Mouse (Mus musculus) right cerebral cortex, adult 2 months (tissue): Measurements from ENCODE around the gene Pdia4.
"Not testable (repeated sequence)": the region's sequence is repeated elsewhere in the genome, so short reads cannot be mapped to it uniquely, and the experiment has no call there.

Experiments used
- DNase-seq, 2 experiments: peaks; one replicate each; pipeline ENCODE4 v3.0.0; 2021 to 2022; ENCODE audit warnings: low spot score in 2 of 2

Pdia4 gene

DNA sequence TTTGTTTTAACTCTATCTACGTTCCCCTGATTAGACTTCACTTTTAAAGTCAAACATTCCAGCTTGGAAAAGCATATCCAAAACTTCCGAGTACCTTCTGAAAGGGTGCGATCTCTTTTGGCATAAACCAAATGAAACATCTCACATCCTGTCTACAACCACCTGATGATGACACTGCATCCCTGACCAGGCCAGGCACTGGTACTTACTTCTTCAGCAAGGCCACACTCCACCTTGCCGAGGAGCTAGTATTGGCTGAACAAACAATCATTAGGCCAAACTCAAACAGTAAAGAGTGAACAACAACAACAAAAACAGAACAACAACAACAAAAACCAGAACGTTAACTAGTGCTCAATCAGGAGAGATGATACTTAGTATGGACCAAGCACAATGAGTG, 1.9 kb downstream of the Pdia4 start:
- DNase-seq = no peak

DNA sequence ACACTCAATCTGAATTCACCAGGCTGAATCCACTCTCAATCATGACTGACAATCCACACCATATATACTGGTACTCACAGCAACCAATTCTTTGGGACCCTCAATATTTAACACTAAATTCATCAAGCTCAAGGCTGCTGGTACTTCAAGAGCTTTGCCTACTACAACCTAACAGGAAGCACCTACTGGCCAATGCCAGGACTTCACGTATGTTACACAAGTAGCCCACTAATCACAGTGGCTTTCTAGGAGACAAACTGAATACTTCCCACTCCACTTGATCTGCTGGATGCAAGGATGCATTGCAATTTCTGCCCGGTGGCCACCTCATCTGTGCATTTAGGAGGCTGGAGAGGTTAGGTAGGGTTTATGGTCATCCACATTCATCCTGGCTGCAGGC, 3.0 kb downstream of the Pdia4 start:
- no peak for DNase-seq

DNA sequence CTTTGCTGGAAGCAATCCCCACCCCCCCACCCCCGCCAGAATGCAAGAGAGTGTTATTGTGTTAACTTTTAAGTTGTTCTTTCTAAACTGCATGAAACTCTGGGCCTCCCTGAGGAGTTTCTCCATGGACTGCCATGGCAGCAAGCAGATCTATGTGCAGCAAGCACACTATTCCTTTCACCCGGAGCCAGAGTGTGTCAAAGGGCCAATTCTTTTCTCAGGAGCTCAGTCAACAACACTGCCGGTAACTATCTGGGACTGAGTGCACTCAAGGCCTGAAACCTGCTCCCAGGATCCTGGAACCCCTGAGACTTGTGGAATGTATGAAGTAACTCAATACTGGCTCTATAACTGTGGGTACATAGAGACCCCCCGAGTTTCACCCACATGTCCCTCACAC, 4.2 kb downstream of the Pdia4 start:
- DNase-seq = no peak

DNA sequence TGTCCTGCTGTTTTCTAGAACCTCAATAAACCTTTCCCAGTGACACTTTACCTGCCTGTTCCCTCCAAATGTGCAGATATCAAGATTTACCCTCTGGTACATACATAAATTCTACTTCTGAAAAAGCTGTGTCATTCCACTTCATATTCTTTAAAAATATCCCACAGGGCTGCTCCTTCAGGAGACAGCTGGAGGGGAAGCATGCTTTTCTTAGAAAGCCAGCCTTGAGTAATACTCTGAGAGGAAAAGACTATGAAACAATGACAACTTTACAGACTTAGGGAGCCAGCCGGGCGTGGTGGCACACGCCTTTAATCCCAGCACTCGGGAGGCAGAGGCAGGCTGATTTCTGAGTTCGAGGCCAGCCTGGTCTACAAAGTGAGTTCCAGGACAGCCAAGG, 4.7 kb downstream of the Pdia4 start:
- peak in 1 of 2 experiments; percentile 31 for DNase-seq

DNA sequence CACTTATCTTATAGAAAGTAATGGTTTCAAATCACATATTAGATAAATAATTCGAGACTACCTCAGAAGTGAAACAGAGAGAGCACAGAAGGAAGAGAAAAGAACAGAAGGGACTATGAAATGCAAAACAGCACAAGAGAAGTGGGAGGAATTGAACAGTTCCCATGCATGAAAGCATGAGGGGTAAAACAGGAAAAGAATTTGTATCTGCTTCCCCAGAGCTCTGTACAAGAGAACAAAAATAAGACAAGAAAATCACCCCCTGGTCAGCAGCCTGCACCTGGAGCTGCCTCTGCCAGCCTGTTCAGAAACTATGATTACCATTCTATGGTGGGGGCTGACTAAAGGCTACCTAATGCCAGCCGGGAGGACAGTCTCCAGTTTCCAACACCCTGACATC, 5.8 kb downstream of the Pdia4 start:
- no peak for DNase-seq

DNA sequence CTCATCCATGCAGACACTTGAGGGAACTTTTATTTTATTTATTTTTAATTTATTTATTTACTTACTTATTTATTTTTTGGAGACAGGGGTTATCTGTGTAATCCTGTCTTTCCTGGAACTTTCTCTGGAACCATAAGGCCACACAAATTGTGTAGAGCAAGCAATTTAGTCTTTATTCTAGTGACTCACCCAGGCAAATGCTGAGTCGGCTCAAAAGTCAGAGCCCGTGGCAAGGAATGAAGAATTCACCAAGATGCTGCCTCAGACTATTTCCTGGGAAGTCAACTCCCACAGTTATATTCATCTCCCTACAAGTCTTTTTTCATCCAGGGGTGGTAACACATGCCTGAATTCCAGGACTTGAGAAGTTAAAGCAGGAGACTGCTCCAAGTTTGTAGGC, 7.7 kb downstream of the Pdia4 start:
- DNase-seq = no peak

DNA sequence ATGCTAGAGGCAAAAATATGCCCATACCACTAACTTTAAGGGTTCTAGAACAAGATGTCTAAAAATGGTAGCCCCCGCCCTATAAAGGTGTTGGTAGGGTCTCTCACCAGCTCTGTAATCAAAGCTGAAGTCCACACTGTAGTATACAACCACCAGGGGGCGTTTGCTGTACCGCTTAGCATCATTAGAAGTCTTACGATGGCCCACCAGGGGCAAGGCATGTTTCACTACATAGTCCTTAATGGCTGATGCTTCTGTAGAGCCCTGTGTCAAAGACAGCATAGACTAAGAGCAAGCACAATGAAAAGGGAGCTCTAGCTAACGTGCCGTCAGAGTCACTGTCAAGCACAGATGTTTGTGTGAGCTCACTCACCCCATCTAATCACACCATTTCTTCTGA, 14.2 kb downstream of the Pdia4 start:
- peak; percentile 34 to 35 for DNase-seq

DNA sequence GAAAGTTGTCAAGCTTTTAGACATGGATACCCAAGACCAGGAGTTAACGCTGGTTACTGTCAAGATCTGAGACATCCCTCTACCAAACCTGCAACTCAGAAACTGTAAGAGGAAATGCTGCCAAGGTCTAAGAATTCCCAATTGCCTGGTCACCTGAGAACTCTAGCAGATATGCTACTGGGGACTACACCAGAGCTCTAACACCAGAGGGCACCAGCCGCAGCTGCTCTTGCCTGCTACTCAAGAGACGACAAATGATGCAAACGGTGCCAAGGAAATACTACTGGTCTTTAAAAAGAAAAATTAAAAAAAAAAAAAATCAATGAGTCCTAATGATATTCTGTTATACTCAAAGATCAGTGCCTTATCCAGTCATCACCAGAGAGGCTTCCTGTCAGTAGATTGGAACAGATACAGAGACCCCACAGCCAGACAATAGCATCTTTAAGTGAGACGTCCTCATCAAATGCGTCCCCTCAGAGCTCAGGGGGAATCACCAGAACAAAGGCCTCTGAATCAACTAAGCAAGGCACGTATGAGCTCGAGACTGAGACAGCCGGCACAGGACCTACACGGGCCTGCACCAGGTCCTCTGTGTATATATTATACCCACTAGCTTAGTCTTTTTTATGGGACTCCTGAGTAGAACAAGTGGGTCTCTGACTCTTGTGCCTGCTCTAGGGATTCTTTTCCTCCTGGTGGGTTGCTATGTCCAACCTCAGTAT, 19.0 kb downstream of the Pdia4 start:
- DNase-seq = peak in 1 of 2 experiments; percentile 36

DNA sequence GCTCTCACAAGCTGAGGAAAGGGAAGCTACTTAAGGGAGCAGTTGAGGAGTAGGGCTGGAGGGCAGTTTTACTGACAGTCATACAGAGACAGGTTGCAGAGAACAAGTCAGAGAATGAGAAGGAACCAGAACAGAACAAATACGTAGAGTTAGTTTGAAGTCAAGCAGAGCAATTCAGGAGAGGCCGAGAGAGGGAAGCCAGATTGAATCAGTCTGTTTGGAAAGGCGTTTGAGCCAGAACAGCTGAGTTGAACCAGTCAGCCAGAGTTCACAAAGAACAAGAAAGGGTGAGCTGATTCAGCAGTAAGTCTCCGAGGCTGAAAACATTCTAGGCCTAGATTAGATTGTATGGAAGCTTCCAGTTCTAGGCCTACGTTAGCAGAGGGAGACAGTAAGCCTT, 19.9 kb downstream of the Pdia4 start:
- DNase-seq = no peak

DNA sequence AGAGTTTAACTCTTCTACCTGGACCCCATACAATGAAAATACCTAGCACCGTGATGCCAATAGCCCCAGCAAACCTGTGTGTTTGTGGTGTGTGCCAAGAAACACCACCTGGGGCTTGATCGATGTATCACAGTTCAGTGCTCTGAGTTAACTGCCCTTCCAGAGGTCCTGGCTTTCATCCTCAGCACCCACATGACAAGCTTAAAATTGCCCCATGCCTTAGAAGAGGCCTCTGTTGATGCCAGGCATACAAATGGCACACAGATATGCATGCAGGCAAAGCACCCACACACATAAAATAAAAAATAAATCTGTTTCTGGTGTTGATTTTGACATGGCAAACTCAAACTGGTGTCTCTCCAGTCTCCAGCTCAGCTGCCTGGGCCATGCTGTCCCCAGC, 20.7 kb downstream of the Pdia4 start:
- no peak for DNase-seq

DNA sequence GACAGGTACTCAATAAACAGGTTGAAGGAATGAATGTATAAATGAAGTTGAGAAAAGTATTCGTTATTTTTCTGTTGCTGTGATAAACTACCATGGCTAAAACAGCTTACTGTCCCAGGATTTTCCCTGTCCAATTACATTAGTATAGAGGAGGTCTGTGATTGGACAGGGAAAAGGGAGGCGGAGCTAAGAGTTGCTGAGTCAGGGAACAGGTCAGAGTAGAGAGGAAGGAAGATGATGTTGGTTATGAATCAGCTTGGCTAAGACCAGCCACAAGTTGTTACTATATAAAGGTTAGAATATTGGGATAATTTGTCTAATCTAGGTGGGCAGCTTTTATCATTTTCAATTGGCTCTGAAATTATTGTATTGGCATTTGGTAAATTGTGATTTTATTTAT, 22.5 kb downstream of the Pdia4 start:
- no peak for DNase-seq

DNA sequence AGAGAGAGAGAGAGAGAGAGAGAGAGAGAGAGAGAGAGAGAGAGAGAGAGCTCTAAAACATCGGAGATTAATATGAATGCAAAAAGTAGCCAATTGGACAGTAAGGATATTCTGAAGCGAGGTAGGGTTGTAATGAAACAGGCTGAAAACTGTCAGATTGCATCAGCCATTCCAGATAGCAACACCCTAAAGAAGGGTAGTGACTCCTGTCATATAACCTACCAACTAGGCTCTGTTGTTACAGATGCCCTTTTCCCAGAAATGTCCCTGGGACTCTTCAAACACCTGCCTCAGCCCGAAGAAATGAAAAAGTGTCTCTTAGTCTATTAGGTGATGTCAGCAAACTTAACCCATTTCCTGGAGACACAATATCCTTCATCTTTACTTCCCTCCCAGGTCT, 24.4 kb downstream of the Pdia4 start:
- DNase-seq = no peak

DNA sequence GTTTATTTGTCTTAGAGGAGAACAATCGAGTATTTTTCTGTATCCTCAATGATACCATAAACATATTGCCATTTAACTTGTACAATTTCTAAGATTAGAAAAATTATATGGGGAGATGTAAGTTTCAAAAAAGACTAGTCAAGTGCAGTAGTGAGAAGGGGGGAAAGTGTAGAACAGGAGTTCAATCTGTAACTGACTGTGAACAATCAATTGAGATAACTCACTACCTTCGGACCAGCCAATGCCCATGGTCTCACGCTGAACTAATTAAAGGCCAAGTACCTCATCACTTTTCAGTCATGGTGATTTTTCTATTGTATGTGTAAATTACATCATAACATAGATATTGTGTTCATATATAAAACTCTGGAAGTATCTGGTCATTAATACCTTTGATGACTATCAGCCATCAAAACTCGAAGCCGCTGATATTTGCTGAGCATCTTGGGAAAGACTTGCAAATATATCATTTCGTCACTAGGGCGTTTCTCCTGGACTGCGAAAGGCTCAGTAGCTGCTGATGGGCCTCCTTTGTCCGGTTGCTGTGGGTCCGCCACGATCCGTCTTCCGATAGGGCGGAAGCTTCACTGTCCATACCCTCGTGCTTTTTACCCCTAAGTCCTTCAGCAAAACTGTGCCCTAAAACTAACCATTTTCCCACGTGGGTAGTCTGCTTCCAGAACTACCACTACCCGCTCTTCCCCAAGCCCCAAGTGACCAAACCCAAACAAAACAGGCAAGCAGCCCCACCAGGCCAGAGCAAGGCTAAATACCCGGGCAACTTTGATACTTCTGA, 25.1 kb downstream of the Pdia4 start:
- DNase-seq = peak; percentile 82 to 86

DNA sequence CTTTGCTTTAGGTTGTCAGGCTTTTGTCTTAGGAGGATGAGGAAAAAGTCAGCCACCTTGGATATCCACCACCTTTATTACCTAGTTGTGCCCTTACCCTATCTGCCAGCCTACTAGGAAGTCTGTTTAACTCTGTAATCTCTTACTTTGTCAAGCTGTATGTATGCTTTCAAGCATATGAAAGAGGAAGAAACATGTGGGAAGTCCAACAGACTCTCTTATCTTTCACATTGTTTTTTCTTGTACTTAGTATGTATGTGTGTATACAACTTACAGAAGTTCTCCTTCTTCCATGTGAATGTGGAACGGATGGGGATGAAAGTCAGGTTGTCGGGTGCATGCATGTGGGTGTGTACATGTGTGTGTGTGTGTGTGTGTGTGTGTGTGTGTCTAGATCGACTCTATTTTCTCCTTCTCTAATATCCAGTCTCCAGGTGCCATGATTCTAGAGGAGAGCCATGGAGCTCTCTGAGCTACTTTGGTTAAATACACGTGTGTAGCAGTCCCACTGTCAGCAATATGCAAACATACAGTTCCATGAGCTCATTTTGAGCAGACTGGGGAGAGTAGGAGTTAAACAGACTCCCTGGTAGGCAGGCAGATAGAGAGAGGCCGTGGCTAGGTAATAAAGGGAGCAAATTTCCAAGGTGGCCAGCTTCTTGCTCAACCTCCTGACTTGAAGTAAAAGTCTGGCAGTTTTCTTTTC, 28.4 kb downstream of the Pdia4 start:
- DNase-seq = no peak

DNA sequence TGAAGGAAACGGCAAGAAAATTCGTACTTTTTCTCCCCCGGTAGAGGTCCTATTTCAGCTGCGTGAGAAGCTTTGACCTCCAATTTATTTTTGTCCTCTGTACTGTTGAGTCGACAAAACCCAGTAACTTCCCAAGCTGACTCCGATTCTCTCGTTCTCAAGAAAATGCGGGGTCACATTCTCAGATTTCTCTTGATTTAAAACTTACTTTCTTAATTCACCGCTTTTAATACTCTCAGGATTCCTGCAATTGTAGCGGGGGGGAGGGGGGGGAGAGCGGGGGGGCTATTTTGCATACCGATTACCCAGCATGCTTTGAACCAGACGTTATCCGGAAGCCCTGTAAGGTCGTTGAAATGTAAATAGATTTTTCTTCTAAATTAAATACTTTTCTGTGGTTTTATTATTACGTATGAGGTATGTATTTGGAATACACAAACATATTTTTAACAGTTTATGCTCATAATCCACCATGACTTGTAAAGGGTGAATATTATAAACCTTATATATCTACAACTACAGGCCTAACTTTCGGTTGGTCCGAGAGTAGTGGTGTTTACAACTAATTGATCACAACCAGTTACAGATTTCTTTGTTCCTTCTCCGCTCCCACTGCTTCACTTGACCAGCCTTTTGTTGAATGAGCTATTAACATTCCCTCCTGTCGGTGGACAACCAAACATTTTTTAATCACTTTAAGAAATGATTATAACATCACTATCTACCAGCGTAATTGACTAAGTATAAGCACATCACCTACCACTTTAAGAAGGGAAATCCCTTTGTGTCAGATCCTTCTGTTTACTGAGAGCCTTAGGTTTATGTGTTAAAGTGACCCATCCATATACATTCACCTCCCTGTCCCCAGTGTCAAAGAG, 31.9 kb downstream of the Pdia4 start:
- peak; percentile 29 to 41 for DNase-seq

DNA sequence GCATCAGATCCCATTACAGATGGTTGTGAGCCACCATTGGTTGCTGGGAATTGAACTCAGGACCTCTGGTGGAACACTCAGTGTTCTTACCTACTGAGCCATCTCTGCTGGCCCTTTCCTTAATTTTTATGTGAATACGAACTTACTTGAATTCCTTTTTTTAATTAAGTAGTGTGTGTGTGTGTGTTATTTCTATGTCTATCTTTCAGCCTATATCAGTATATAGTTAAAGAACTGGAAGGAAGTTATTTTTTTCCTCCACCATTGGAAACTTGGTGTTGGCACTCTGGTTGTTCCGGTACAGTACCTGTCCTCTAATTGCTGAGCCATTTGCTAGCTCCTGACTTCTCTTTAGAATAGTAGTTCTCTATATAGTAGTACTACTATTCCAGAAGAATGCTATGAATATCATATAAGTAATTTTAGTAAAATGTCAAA, 32.6 kb downstream of the Pdia4 start:
- DNase-seq = no peak

DNA sequence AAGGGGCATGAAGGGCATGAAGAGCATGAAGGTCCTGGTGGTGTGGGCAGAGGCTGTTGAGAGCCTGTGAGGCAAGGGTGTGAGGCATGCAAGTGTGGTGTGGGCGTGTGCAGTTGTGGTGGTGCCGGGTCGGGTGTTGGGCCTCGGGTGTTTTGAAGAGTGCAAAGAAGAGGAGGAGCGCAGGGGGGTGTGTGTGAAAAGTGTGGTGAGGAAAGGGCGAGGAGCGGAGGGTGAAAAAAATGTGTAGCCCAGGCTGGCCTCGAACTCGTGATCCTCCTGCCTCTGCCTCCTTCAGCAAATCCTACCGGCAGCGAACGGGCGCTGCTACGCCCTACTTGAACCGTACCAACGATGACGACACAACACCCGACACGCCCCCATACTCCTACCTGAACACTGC, 41.5 kb downstream of the Pdia4 start:
- DNase-seq = not testable (repeated sequence)

DNA sequence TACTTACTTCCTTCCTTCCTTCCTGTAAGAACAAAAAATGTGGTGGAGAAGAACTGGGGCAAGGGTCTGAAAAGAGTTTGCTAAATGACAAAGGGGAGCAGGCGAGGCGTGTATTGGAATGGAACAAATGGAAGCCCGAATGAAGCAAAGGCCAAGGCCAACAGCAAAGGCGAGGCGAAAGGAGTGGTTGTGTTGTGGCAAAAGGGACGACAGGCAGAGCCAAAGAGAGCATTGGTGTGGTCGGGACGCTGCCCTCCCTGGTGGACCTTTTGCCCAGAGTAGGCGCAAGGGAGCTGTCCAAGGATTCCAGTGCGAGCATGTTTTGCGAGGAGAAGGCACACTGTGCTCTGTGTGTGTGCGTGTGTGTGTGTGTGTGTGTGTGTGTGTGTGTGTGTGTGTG, 42.1 kb downstream of the Pdia4 start:
- DNase-seq = not testable (repeated sequence)

DNA sequence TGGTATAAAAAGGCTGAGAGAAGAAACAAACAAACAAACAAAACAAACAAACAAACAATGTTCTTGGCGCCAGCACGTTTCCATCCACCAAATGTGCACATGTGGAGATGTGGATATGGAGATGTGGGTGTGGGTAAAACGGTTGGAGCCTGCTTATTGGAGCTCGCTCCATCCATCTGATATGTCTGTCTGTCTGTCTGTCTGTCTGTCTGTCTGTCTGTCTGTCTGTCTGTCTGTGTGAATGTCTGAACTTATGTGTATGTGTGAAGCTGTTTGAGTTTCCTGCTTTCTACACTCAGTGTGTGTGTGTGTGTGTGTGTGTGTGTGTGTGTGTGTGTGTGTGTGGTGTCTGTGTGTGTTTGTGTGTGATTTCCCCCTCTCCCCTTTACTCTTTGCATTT, 43.4 kb downstream of the Pdia4 start:
- DNase-seq = not testable (repeated sequence)

DNA sequence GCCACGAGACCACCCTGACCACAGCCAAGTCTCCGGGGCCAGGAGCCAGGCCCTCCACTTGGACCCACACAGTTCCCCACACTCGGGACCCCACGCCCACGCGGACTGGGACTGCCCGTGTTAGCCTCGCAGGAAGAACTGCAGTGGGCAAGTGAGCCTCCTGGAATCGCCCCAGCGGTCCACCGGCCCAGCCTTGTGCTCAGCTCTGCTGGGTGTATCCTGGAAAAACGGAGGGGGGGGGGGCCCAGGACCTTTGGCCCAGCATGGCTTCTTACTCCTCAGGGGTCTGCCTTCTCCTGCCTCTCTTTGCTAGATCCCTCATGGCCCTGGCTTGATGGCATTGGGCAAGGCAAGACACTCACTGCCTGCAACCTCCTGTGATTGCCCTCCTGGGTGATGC, 44.7 kb downstream of the Pdia4 start:
- DNase-seq = not testable (repeated sequence)

DNA sequence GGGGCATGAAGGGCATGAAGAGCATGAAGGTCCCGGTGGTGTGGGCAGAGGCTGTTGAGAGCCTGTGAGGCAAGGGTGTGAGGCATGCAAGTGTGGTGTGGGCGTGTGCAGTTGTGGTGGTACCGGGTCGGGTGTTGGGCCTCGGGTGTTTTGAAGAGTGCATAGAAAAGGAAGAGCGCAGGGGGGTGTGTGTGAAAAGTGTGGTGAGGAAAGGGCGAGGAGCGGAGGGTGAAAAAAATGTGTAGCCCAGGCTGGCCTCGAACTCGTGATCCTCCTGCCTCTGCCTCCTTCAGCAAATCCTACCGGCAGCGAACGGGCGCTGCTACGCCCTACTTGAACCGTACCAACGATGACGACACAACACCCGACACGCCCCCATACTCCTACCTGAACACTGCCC, 45.9 kb downstream of the Pdia4 start:
- not testable (repeated sequence) for DNase-seq

DNA sequence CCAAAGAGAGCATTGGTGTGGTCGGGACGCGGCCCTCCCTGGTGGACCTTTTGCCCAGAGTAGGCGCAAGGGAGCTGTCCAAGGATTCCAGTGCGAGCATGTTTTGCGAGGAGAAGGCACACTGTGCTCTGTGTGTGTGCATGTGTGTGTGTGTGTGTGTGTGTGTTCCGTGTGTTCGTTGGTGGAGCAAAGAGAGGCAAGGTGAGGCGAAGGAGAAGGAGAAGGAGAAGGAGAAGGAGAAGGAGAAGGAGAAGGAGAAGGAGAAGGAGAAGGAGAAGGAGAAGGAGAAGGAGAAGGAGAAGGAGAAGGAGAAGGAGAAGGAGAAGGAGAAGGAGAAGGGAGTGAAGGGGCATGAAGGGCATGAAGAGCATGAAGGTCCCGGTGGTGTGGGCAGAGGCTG, 50.5 kb downstream of the Pdia4 start:
- DNase-seq = peak in 1 of 2 experiments; percentile 1
